Mouse (Mus musculus) embryonic facial prominence, embryonic 11.5 days (tissue): ENCODE data around the gene Hist1h4k. TPM values are rescaled to one million over a fixed set of nuclear protein-coding genes. Genes with fewer than 3 reads are reported as not detected.
"Not testable (repeated sequence)": the region's sequence is repeated elsewhere in the genome, so short reads cannot be mapped to it uniquely, and the experiment has no call there.

ENCODE experiments used
- ATAC-seq: fragments of 200-750 bp; cut with Nextera tagmentation; replicated peaks from 2 replicates; pipeline ENCODE4 v1.8.0; 2017; ENCODE audit warnings: low read depth; ENCODE audit not compliant: insufficient number of reproducible peaks, low FRiP score, low TSS enrichment
- DNase-seq: peaks from one replicate; pipeline ENCODE4 v3.0.0-alpha.2; 2015; ENCODE audit warnings: low spot score
- H3K27ac ChIP-seq: fragments of 300-500 bp; sonication (generic); replicated peaks from 2 replicates; pipeline ENCODE4 v1.5.1; 2014; ENCODE audit warnings: mild to moderate bottlenecking, low read depth, low read length, control low read depth
- H3K27me3 ChIP-seq: fragments of 300-500 bp; sonication (generic); 2 replicates; pipeline ENCODE4 v1.6.1; 2014; ENCODE audit warnings: mild to moderate bottlenecking, low read length, moderate library complexity, mixed read lengths; ENCODE audit not compliant: control insufficient read depth, insufficient read depth
- H3K36me3 ChIP-seq: fragments of 300-500 bp; sonication (generic); replicated peaks from 2 replicates; pipeline ENCODE4 v1.6.1; 2014; ENCODE audit warnings: low read depth, mild to moderate bottlenecking, low read length, moderate library complexity, mixed read lengths; ENCODE audit not compliant: control insufficient read depth, insufficient read depth
- H3K4me1 ChIP-seq: fragments of 300-500 bp; sonication (generic); 2 replicates; pipeline ENCODE4 v1.6.1; 2014; ENCODE audit warnings: low read length, mixed read lengths; ENCODE audit not compliant: control insufficient read depth, insufficient read depth
- H3K4me2 ChIP-seq: fragments of 300-500 bp; sonication (generic); 2 replicates; pipeline ENCODE4 v1.6.1; 2014; ENCODE audit warnings: low read depth, mild to moderate bottlenecking, control low read depth, low read length, moderate library complexity
- H3K4me3 ChIP-seq: fragments of 300-500 bp; sonication (generic); 2 replicates; pipeline ENCODE4 v1.5.1; 2014; ENCODE audit warnings: low read depth, low read length, control low read depth
- H3K9ac ChIP-seq: fragments of 300-500 bp; sonication (generic); replicated peaks from 2 replicates; pipeline ENCODE4 v1.6.1; 2014; ENCODE audit warnings: mild to moderate bottlenecking, control low read depth, low read length
- H3K9me3 ChIP-seq: fragments of 300-500 bp; sonication (generic); replicated peaks from 2 replicates; pipeline ENCODE4 v1.6.1; 2016; ENCODE audit warnings: mild to moderate bottlenecking, low read length, inconsistent platforms, mixed read lengths; ENCODE audit not compliant: control insufficient read depth
- WGBS: fragments of 180-500 bp; shearing (Covaris S2); extraction: QIAGEN DNeasy Blood & Tissue Kit; methylation state at CpG from one replicate; pipeline ENCODE4 v1.1.7; 2014; 5-methylcytosine and 5-hydroxymethylcytosine counted together
- polyA plus RNA-seq: library from polyadenylated mRNA; unstranded; fragments of >200 nt; fragmentation: Nextera tagmentation; extraction: Ambion mirVana; gene quantifications from 2 replicates; pipeline ENCODE4 v1.2.1, GENCODE M21; 2014

The Hist1h4k gene
- polyA plus RNA-seq, 1 experiment from 2014 or later: 7.7 TPM

- 35% methylated on average over 1 of the region's 1 CpGs for WGBS
- DNase-seq (no peak), ATAC-seq (no peak)
- no peak overlapping the region for H3K4me3 ChIP-seq
- H3K4me2 ChIP-seq: no peak overlapping the region
- no peak overlapping the region for H3K27ac ChIP-seq
- no peaks in the 10 kb centered on the region for H3K9me3 ChIP-seq
- no peaks in the 10 kb centered on the region for H3K27me3 ChIP-seq
- no peaks in the 10 kb centered on the region for H3K36me3 ChIP-seq
- H3K9ac ChIP-seq: no peak overlapping the region
- no peaks in the 10 kb centered on the region for H3K4me1 ChIP-seq
These were observed 20.8 kb downstream of the Hist1h4k start for GRCm38 (mm10) chr13:21729544-21729943.

DNA sequence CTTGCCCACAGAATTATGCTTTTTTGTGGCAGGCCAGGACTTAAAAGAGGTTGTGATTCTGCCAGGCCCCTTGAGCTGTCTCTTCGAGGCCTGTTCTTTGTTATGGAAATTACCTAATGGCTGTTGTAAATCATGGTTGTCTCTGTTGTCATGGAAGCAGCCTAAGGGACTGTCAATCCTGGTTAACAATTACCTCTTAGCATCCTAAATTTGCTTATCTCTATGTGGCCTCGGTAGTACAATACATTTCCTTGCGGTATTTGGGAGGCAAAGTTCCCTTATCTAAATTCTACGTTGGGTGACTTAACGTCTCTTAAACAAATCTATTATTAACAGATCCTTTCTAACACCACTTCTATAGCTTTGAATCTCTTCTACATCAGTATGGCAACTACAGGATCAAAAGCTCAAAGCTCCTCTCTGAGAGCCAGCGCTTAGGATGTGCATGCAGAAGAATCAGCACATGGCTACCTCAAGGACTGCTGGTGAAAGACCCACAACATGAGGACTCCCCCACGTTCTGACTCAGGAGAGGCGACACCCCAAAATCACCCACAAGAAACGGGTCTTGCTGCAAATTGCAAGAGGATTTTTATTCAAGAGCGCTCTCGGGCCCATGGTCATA is 22.2 kb downstream of the Hist1h4k start:
- no peak for ATAC-seq
- H3K9me3 ChIP-seq: no peaks in the 10 kb centered on the region
- DNase-seq: no peak
- no peaks in the 10 kb centered on the region for H3K4me1 ChIP-seq
- no peak overlapping the region for H3K9ac ChIP-seq
- no peak overlapping the region for H3K27ac ChIP-seq
- WGBS: 26% methylated on average over 11 of the region's 11 CpGs
- no peak overlapping the region for H3K4me2 ChIP-seq
- no peak overlapping the region for H3K4me3 ChIP-seq
- no peaks in the 10 kb centered on the region for H3K36me3 ChIP-seq
- no peaks in the 10 kb centered on the region for H3K27me3 ChIP-seq

DNA sequence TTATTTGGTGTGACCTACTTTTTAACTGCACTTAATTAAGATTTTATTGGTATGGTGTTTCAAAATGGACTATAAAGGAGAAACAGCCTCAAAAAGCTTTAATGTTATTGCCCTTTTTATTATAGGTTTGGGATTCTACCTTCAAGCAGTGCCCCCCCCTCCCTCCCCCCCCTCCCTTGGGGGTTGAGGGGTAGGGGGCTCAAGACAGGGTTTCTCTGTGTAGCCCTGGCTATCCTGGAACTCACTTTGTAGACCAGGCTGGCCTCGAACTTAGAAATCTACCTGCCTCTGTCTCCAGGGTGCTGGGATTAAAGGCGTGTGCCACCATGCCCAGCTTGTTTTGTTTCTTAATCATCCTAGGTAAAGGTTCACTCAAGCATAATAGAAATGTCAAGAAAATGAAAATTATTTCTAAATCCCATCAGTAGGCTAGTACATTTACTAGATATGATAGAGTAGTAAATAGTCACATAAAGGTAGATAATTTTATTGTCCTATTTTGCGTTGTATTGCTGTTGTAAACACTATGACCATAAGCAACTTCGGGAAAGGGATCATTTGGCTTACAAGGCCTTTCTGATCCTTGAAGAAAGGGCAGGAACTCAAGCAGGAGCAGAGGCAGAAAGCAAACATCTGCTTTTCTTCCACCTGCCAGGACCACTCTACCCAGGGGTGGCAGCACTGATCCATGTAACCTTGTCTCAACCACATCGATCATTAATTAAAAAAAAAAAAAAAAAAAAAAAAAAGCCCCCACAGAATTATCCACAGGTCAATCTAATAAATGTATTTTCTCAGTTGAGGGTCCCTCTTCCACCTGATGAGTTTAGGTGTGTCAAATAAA is 27.1 kb downstream of the Hist1h4k start:
- WGBS: 31% methylated on average over 5 of the region's 5 CpGs
- H3K27ac ChIP-seq: peak overlapping the region; percentile 86
- H3K9ac ChIP-seq: no peak overlapping the region
- H3K4me3 ChIP-seq: no peak overlapping the region; the same call in 1 of the 2 replicates
- DNase-seq: peak; percentile 48
- no peaks in the 10 kb centered on the region for H3K36me3 ChIP-seq
- H3K4me1 ChIP-seq: no peaks in the 10 kb centered on the region
- ATAC-seq: no peak
- H3K9me3 ChIP-seq: no peaks in the 10 kb centered on the region
- H3K27me3 ChIP-seq: no peaks in the 10 kb centered on the region
- H3K4me2 ChIP-seq: no peak overlapping the region; the same call in 1 of the 2 replicates

- Histone ChIP-seq H3K27ac (peak overlapping the region; percentile 86), H3K4me3 (peak overlapping the region; percentile 33), H3K27me3 (no peaks in the 10 kb centered on the region), H3K4me2 (peak overlapping the region; percentile 42), H3K9me3 (no peaks in the 10 kb centered on the region), H3K36me3 (no peaks in the 10 kb centered on the region), H3K4me1 (no peaks in the 10 kb centered on the region), H3K9ac (peak overlapping the region; percentile 63)
- ATAC-seq (peak; percentile 5; the same call in 1 of the 2 replicates), DNase-seq (peak; percentile 70)
- WGBS: 3% methylated on average over 11 of the region's 11 CpGs
These were observed 27.9 kb downstream of the Hist1h4k start for GRCm38 (mm10) chr13:21722373-21722925.

DNA sequence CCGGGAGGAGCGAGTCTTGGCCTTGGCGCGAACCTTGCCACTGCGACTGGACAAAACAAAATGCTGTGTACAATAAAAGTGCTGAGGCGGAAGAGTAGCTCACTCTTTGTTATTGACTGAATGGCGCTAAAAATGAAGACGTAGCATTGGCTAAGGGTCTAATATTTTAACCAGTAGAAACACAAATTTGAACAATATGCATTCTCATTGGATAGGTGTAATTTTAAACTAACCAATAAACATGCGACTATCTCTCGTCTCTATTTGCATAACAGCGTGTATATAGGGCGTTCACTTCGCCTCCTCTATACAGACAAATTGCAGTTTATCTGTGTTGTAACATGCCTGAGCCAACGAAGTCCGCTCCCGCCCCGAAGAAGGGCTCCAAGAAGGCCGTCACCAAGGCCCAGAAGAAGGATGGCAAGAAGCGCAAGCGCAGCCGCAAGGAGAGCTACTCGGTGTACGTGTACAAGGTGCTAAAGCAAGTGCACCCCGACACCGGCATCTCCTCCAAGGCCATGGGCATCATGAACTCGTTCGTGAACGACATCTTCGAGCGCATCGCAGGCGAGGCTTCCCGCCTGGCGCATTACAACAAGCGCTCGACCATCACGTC is 28.4 kb downstream of the Hist1h4k start, which contains the start of gene Hist1h2bm:
Gene Hist1h2bm, plus strand, starts transcription at position 288 of the 616 bp plus-strand sequence.
- peak within 1 kb of the TSS; percentile 71 for H3K4me2 ChIP-seq
- H3K4me3 ChIP-seq: peak within 1 kb of the TSS; percentile 33
- ATAC-seq (peak; percentile 96), DNase-seq (peak; percentile 94)
- not testable (repeated sequence) for H3K36me3 ChIP-seq, H3K27me3 ChIP-seq, H3K9me3 ChIP-seq, H3K4me1 ChIP-seq
- H3K9ac ChIP-seq: peak within 1 kb of the TSS; percentile 72
- WGBS: under 1% methylated on average over 31 of the region's 37 CpGs
- H3K27ac ChIP-seq: peak within 1 kb of the TSS; percentile 92

DNA sequence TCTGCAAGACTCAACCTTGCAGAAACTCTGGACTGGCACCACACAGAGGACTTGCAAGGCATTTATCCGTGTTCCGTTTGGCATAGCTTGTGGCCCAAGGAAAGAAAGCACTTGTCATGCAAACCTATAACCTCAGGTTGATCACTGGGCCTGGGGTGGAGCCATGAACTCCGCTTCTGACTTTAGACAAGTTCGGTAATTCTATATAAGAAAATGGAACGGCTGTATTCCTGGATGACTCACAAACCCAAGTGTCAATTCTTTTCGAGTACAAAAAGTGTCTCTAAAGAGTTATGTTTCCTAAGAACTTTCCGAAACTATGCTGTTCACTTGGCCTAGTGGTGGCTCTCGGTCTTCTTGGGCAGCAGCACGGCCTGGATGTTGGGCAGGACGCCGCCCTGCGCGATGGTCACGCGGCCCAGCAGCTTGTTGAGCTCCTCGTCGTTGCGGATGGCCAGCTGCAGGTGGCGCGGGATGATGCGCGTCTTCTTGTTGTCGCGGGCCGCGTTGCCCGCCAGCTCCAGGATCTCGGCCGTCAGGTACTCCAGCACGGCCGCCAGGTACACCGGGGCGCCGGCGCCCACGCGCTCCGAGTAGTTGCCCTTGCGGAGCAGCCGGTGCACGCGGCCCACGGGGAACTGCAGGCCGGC is 29.1 kb downstream of the Hist1h4k start:
- H3K9me3 ChIP-seq, H3K4me1 ChIP-seq, H3K36me3 ChIP-seq, H3K27me3 ChIP-seq, ATAC-seq: not testable (repeated sequence)
- peak; percentile 54 for DNase-seq
- 2% methylated on average over 13 of the region's 44 CpGs for WGBS
- Histone ChIP-seq H3K9ac (peak overlapping the region; percentile 72), H3K4me3 (peak overlapping the region; percentile 31), H3K4me2 (peak overlapping the region; percentile 71), H3K27ac (peak overlapping the region; percentile 92)

DNA sequence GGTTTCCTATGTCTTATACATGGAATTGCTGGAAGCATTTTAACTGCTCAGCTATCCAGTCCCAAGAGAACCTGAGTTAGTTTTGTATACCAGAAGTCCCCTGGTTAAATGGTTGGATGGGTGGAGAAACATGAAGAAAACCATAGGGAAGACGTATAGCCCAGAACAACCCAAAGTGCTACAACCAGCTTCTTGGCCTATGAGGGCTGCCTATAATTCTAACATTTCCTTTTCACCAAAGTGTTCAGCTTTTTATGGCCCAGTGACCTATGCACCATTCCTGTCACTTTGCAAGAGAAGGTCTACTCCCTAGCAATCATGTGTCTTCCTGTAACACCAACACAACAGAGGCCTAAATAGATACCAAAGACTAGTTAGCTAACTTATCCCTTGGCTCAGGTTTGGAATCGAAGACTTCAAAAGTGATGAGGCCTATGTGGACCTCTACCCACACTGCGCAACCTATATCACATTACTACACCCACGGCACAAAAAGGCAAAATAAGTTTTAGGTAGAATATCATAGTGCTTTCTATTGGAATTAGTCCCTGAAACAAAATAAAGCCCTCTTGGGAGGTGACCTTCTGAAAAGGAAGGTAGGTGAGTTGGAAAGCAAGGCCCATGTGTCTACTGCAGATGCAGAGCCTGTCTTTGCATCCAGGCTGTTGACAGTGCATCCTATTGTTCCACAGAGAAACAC is 31.8 kb downstream of the Hist1h4k start:
- WGBS: 44% methylated on average over 4 of the region's 4 CpGs
- H3K9me3 ChIP-seq: no peaks in the 10 kb centered on the region
- no peaks in the 10 kb centered on the region for H3K4me1 ChIP-seq
- H3K4me3 ChIP-seq: peak overlapping the region; percentile 50
- H3K36me3 ChIP-seq: no peaks in the 10 kb centered on the region
- H3K27ac ChIP-seq: peak overlapping the region; percentile 89
- ATAC-seq (no peak), DNase-seq (peak; percentile 55)
- peak overlapping the region; percentile 78 for H3K9ac ChIP-seq
- H3K27me3 ChIP-seq: no peaks in the 10 kb centered on the region
- H3K4me2 ChIP-seq: peak overlapping the region; percentile 70
